Mouse (Mus musculus) midbrain, embryonic 15.5 days (tissue): ENCODE measurements around the gene Teddm1b. TPM values are rescaled to one million over a fixed set of nuclear protein-coding genes. Genes with fewer than 3 reads are reported as not detected.
A peak's percentile ranks its signal among the peaks of the same experiment; 100 is the strongest.

ENCODE experiments used
- microRNA-seq: library from miRNA; unstranded; fragments of <30 nt; microRNA quantifications from one replicate; pipeline ENCODE4, GENCODE M21; 2016
- polyA plus RNA-seq: library from polyadenylated mRNA; unstranded; fragments of >200 nt; fragmentation: Nextera tagmentation; extraction: Ambion mirVana; gene quantifications from 2 replicates; pipeline ENCODE4 v1.2.1, GENCODE M21; 2015

The Teddm1b gene
- polyA plus RNA-seq, 1 experiment from 2014 or later = 0.65 TPM

Small RNA genes lying within 50 kb of the gene (microRNA-seq; reads per million reads assigned to microRNA genes)
- 13.8 reads per million, percentile 32 among the genes with 10 or more reads in this experiment for gene Mir8114

Other genes with a start within 250 kb of the Teddm1b start
- 42.0 and 46.9 TPM in 2 replicates for gene Rgs8, start 221.3 kb upstream of the Teddm1b start, polyA plus RNA-seq
- 20.7 and 24.0 TPM in 2 replicates for gene Rgs16, start 134.0 kb upstream of the Teddm1b start, polyA plus RNA-seq
- gene Rnasel, start 124.9 kb upstream of the Teddm1b start, polyA plus RNA-seq = 47.9 and 48.3 TPM in 2 replicates
- 0.17 and 0.18 TPM in 2 replicates for gene Rgsl1, start 30.2 kb upstream of the Teddm1b start, polyA plus RNA-seq
- gene Teddm1a, start 17.4 kb downstream of the Teddm1b start, polyA plus RNA-seq = not detected in 2 replicates
- gene Glul, start 25.6 kb downstream of the Teddm1b start, polyA plus RNA-seq = 174 and 190 TPM in 2 replicates
- 1.4 and 1.7 TPM in 2 replicates for gene Teddm2, start 25.9 kb downstream of the Teddm1b start, polyA plus RNA-seq